Mouse (Mus musculus): Measurements from ENCODE around the gene Reg4. TPM values are rescaled to one million over a fixed set of nuclear protein-coding genes. Genes with fewer than 3 reads are reported as not detected.

Reg4 gene
- polyA plus RNA-seq, 1 experiment from 2014 or later = 0.49 TPM

GRCm38 (mm10) chr3:98267249-98267651 is 45.3 kb downstream of the Reg4 start:
- Histone ChIP-seq H3K9ac (ENCODE audit: low read depth, low read length) (no peak overlapping the region), H3K4me3 (replicated peaks; ENCODE audit: low read depth, low read length) (no peak overlapping the region), H3K9me3 (replicated peaks; ENCODE audit: low read length) (no peaks in the 10 kb centered on the region), H3K36me3 (ENCODE audit: insufficient read depth, low read length) (no peaks in the 10 kb centered on the region), H3K27ac (peak overlapping the region; percentile 73; the same call in 1 of the 2 replicates), H3K4me1 (replicated peaks; ENCODE audit: insufficient read depth, low read length) (peaks cover 5% of the 10 kb centered on the region; the same call in 1 of the 2 replicates), H3K27me3 (ENCODE audit: insufficient read depth, low read length) (no peaks in the 10 kb centered on the region), H3K4me2 (ENCODE audit: low read length) (no peak overlapping the region)
- WGBS = 12% methylated on average over 6 of the region's 6 CpGs
- TF ChIP-seq CTCF (IDR thresholded peaks at IDR 0.05; ENCODE audit: low read depth) = no peak
- ATAC-seq (replicated peaks; ENCODE audit: low FRiP score, low read depth) = peak; percentile 79
- DNase-seq (ENCODE audit: low spot score) = peak; percentile 79

GRCm38 (mm10) chr3:98273623-98274398 is 51.9 kb downstream of the Reg4 start:
- ATAC-seq (replicated peaks; ENCODE audit: low FRiP score, low read depth) (peak; percentile 60; the same call in 1 of the 2 replicates), DNase-seq (ENCODE audit: low spot score) (peak; percentile 49)
- H3K36me3 ChIP-seq (ENCODE audit: insufficient read depth, low read length) = no peaks in the 10 kb centered on the region
- no peak overlapping the region for H3K4me2 ChIP-seq (ENCODE audit: low read length)
- H3K4me3 ChIP-seq (replicated peaks; ENCODE audit: low read depth, low read length) = no peak overlapping the region
- H3K9me3 ChIP-seq (replicated peaks; ENCODE audit: low read length) = no peaks in the 10 kb centered on the region
- H3K27me3 ChIP-seq (ENCODE audit: insufficient read depth, low read length) = no peaks in the 10 kb centered on the region
- 36% methylated on average over 11 of the region's 11 CpGs for WGBS
- H3K9ac ChIP-seq (ENCODE audit: low read depth, low read length) = no peak overlapping the region
- no peaks in the 10 kb centered on the region; the same call in 1 of the 2 replicates for H3K4me1 ChIP-seq (replicated peaks; ENCODE audit: insufficient read depth, low read length)
- no peak for TF ChIP-seq CTCF (IDR thresholded peaks at IDR 0.05; ENCODE audit: low read depth)
- H3K27ac ChIP-seq = peak overlapping the region; percentile 40; the same call in 1 of the 2 replicates

- TF ChIP-seq CTCF (IDR thresholded peaks at IDR 0.05; ENCODE audit: low read depth) = no peak
- Histone ChIP-seq H3K4me3 (replicated peaks; ENCODE audit: low read depth, low read length) (no peak overlapping the region), H3K27ac (no peak overlapping the region), H3K9me3 (replicated peaks; ENCODE audit: low read length) (no peaks in the 10 kb centered on the region), H3K9ac (ENCODE audit: low read depth, low read length) (no peak overlapping the region), H3K36me3 (ENCODE audit: insufficient read depth, low read length) (no peaks in the 10 kb centered on the region), H3K4me2 (ENCODE audit: low read length) (no peak overlapping the region), H3K4me1 (replicated peaks; ENCODE audit: insufficient read depth, low read length) (peaks cover 12% of the 10 kb centered on the region), H3K27me3 (ENCODE audit: insufficient read depth, low read length) (no peaks in the 10 kb centered on the region)
- 46% methylated on average over 4 of the region's 4 CpGs for WGBS
- DNase-seq (ENCODE audit: low spot score) = no peak
- ATAC-seq (replicated peaks; ENCODE audit: low FRiP score, low read depth) = no peak
These were observed 57.7 kb downstream of the Reg4 start for GRCm38 (mm10) chr3:98279682-98280081.

GRCm38 (mm10) chr3:98280204-98280932 is 58.4 kb downstream of the Reg4 start, which contains the start of gene Hmgcs2:
Gene Hmgcs2, plus strand, starts transcription at chr3:98280435.
- H3K4me3 ChIP-seq (replicated peaks; ENCODE audit: low read depth, low read length) = peak within 1 kb of the TSS; percentile 13; the same call in 1 of the 2 replicates
- no peaks in the 10 kb centered on the region for H3K36me3 ChIP-seq (ENCODE audit: insufficient read depth, low read length)
- H3K9ac ChIP-seq (ENCODE audit: low read depth, low read length) = no peak within 1 kb of the TSS
- peak within 1 kb of the TSS; percentile 34; the same call in 1 of the 2 replicates for H3K4me2 ChIP-seq (ENCODE audit: low read length)
- 58% methylated on average over 14 of the region's 14 CpGs for WGBS
- no peaks in the 10 kb centered on the region for H3K9me3 ChIP-seq (replicated peaks; ENCODE audit: low read length)
- peak within 1 kb of the TSS; percentile 58; the same call in 1 of the 2 replicates for H3K27ac ChIP-seq
- TF ChIP-seq CTCF (IDR thresholded peaks at IDR 0.05; ENCODE audit: low read depth) = no peak
- no peaks in the 10 kb centered on the region for H3K27me3 ChIP-seq (ENCODE audit: insufficient read depth, low read length)
- ATAC-seq (replicated peaks; ENCODE audit: low FRiP score, low read depth) (peak; percentile 64; the same call in 1 of the 2 replicates), DNase-seq (ENCODE audit: low spot score) (peak; percentile 41)
- peaks cover 12% of the 10 kb centered on the region for H3K4me1 ChIP-seq (replicated peaks; ENCODE audit: insufficient read depth, low read length)

GRCm38 (mm10) chr3:98280933-98281678 is 59.1 kb downstream of the Reg4 start:
- Histone ChIP-seq H3K9ac (ENCODE audit: low read depth, low read length) (no peak overlapping the region), H3K4me2 (ENCODE audit: low read length) (peak overlapping the region; percentile 34; the same call in 1 of the 2 replicates)

More at GRCm38 (mm10) chr3:98280933-98281678, 59.1 kb downstream of the Reg4 start:
- peak overlapping the region; percentile 13; the same call in 1 of the 2 replicates for H3K4me3 ChIP-seq (replicated peaks; ENCODE audit: low read depth, low read length)
- ATAC-seq (replicated peaks; ENCODE audit: low FRiP score, low read depth) = no peak; the same call in 1 of the 2 replicates
- no peaks in the 10 kb centered on the region for H3K9me3 ChIP-seq (replicated peaks; ENCODE audit: low read length)
- peak; percentile 94 for TF ChIP-seq CTCF (IDR thresholded peaks at IDR 0.05; ENCODE audit: low read depth)
- 30% methylated on average over 12 of the region's 12 CpGs for WGBS
- H3K27me3 ChIP-seq (ENCODE audit: insufficient read depth, low read length) = no peaks in the 10 kb centered on the region
- peak; percentile 89 for DNase-seq (ENCODE audit: low spot score)
- peaks cover 12% of the 10 kb centered on the region for H3K4me1 ChIP-seq (replicated peaks; ENCODE audit: insufficient read depth, low read length)
- H3K36me3 ChIP-seq (ENCODE audit: insufficient read depth, low read length) = no peaks in the 10 kb centered on the region
- peak overlapping the region; percentile 31; the same call in 1 of the 2 replicates for H3K27ac ChIP-seq
